Mouse (Mus musculus) C2C12 (cell line): ENCODE measurements around the gene Nprl3. TPM values are rescaled to one million over a fixed set of nuclear protein-coding genes. Genes with fewer than 3 reads are reported as not detected.

Experiments used
- H3K27me3 ChIP-seq: one replicate; pipeline ENCODE4 v1.6.1; 2011; ENCODE audit not compliant: control insufficient read depth, insufficient read depth, insufficient read length
- H3K36me3 ChIP-seq: one replicate; pipeline ENCODE4 v1.6.1; 2011; ENCODE audit not compliant: control insufficient read depth, insufficient read depth
- H3K4me3 ChIP-seq: one replicate; pipeline ENCODE4 v1.5.1; 2011; ENCODE audit warnings: mild to moderate bottlenecking, control low read depth; ENCODE audit not compliant: poor library complexity, insufficient read depth, severe bottlenecking
- H3K79me2 ChIP-seq: one replicate; pipeline ENCODE4 v1.6.1; 2011; ENCODE audit not compliant: control insufficient read depth, insufficient read depth
- H3K79me3 ChIP-seq: one replicate; pipeline ENCODE4 v1.6.1; 2011; ENCODE audit warnings: low read depth, control low read depth
- H3ac ChIP-seq: one replicate; pipeline ENCODE3; 2011; ENCODE audit warnings: low read depth; ENCODE audit not compliant: control insufficient read depth, insufficient read length
- CEBPB ChIP-seq: IDR thresholded peaks from one replicate; pipeline ENCODE4 v1.6.1; 2011; ENCODE audit warnings: low read depth, mild to moderate bottlenecking, control low read depth, moderate library complexity
- CTCF ChIP-seq: IDR thresholded peaks from one replicate; pipeline ENCODE4 v1.5.1; 2011; ENCODE audit not compliant: control insufficient read depth, insufficient read depth, insufficient read length
- FOSL1 ChIP-seq: IDR thresholded peaks from one replicate; pipeline ENCODE4 v1.8.0; 2011; ENCODE audit warnings: mild to moderate bottlenecking, low read length; ENCODE audit not compliant: poor library complexity, insufficient read depth, severe bottlenecking
- MAX ChIP-seq: IDR thresholded peaks from one replicate; pipeline ENCODE4 v1.6.1; 2011; ENCODE audit warnings: mild to moderate bottlenecking, control low read depth
- MYOD1 ChIP-seq: IDR thresholded peaks from one replicate; pipeline ENCODE4 v1.6.1; 2011; ENCODE audit warnings: low read depth; ENCODE audit not compliant: control insufficient read depth, insufficient read length
- MYOG ChIP-seq: IDR thresholded peaks from one replicate; pipeline ENCODE4 v1.6.1; 2011; ENCODE audit not compliant: control insufficient read depth, insufficient read length; ENCODE audit errors: extremely low read depth
- USF1 ChIP-seq: IDR thresholded peaks from one replicate; pipeline ENCODE4 v1.6.1; 2011; ENCODE audit warnings: low read depth, mild to moderate bottlenecking, control low read depth, moderate library complexity
- polyA plus RNA-seq: library from polyadenylated mRNA; unstranded; fragments of >200 nt; fragmentation: generic; extraction: Trizol; gene quantifications from one replicate; pipeline ENCODE4 v1.2.1, GENCODE M21; 2012; ENCODE audit warnings: missing spikeins

Nprl3 gene
- polyA plus RNA-seq, 1 experiment, result 34.0 TPM

DNA sequence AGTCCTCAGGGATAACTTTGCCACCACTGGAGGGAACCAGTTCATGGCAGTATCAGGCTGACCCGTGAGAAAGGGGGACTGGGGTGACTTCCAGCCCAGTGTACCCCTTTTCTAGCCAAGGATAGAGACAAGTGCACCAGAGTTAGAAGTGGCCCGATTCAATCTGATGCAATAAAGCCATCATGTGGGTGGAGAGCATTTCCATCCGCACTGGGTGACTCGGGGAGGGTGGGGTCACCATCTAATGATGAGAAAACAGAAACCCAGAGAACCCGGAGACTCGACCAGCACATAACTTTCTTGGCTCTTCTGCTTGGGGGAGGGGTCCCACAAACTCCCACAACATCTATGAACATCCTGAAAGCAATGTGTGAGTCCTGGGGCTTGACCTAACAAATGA, 70.8 kb downstream of the Nprl3 start:
- Histone ChIP-seq H3K79me2 (no peaks in the 10 kb centered on the region), H3K27me3 (peaks cover 36% of the 10 kb centered on the region), H3K79me3 (no peaks in the 10 kb centered on the region), H3K4me3 (no peak overlapping the region), H3ac (no peak overlapping the region), H3K36me3 (no peaks in the 10 kb centered on the region)
- TF ChIP-seq MYOG (no peak), USF1 (no peak), MAX (no peak), FOSL1 (no peak), CTCF (no peak), CEBPB (no peak), MYOD1 (no peak)

DNA sequence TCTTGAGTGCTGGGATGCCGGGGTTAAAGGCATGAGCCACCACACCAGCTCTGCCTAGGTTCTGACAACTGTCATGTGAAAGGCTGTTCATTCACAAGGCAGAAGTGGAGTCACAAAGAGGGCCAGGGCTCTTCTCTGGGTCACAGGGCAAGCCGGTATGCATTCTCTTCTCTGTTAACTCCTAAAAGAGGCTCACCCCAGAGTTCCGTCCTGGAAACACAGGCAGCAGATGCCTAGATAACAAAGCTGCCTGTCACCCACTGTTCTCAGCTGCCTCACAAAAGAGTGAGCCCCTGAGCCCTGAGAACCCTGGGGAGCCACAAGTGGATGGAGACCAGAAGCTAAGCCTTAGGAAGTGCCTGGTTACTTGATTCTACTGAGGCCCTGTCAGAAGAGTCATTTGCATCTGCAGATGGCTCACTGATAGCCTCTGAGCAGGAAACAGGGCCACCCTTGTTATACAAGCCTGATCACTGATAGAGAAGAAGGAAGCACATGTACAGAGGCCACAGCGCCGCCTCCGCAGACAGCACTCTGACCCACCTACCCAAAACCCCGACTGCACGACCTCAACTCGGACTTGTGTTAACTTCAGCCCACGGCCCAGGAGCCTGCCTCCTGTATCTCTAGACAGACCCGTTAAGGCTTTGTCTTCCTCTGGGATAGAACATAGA, 71.5 kb downstream of the Nprl3 start:
- Histone ChIP-seq H3K79me3 (no peaks in the 10 kb centered on the region), H3K79me2 (no peaks in the 10 kb centered on the region), H3K36me3 (no peaks in the 10 kb centered on the region), H3ac (no peak overlapping the region), H3K4me3 (no peak overlapping the region), H3K27me3 (peaks cover 36% of the 10 kb centered on the region)
- TF ChIP-seq MYOG, result no peak
- TF ChIP-seq MAX, result no peak
- TF ChIP-seq CTCF, result no peak
- no peak for TF ChIP-seq CEBPB
- TF ChIP-seq FOSL1, result no peak
- TF ChIP-seq MYOD1, result no peak
- no peak for TF ChIP-seq USF1

DNA sequence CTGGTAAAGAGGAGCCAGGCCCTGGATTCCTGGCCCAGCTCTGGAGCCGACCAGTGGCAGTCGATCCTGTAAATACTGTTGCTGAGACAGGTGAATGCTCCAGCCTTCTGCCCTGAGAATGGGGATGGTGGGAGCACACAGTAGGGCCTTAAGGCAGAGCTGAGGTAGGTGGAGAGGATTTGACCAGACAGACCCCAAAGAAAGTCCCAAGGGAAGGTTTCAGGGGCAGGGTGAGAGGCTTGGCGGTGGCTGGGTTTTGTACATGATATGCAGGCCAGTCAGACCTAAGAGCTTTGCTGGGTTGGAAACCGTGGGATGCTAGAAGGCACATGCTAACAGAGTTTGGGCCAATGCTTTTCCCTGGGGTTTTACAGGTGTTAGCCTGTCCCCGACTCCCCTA, 72.9 kb downstream of the Nprl3 start:
- Histone ChIP-seq H3K27me3 (peaks cover 43% of the 10 kb centered on the region), H3K36me3 (no peaks in the 10 kb centered on the region), H3K79me3 (no peaks in the 10 kb centered on the region), H3ac (no peak overlapping the region), H3K79me2 (no peaks in the 10 kb centered on the region), H3K4me3 (no peak overlapping the region)
- no peak for TF ChIP-seq CEBPB
- TF ChIP-seq MYOD1, result no peak
- TF ChIP-seq USF1, result no peak
- no peak for TF ChIP-seq CTCF
- TF ChIP-seq MAX, result no peak
- no peak for TF ChIP-seq FOSL1
- TF ChIP-seq MYOG, result no peak

DNA sequence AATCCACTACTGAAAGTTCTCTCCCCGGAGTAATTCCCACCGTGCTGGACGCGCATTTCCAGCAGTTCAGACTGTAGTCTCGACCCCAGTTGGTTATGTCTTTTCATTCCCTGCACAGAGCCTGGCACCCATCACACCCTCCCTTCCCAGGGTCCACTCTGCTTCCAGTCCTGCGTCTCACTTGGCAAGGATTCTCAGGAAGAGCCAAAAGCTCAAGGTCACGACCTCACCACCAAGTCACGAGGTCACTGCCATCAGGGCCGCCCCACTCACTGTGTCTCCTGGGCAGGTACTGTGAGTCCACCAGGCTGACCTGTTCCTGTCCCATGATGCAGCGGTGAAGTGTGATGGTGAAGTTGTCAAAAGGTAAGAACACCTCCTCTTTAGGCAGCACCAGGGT, 73.4 kb downstream of the Nprl3 start:
- H3K27me3 ChIP-seq, result peaks cover 44% of the 10 kb centered on the region
- H3ac ChIP-seq, result no peak overlapping the region
- no peaks in the 10 kb centered on the region for H3K79me2 ChIP-seq
- no peak overlapping the region for H3K4me3 ChIP-seq
- no peaks in the 10 kb centered on the region for H3K36me3 ChIP-seq
- H3K79me3 ChIP-seq, result no peaks in the 10 kb centered on the region
- TF ChIP-seq MAX (no peak), CTCF (no peak), FOSL1 (no peak), MYOG (no peak), CEBPB (no peak), USF1 (no peak), MYOD1 (no peak)

DNA sequence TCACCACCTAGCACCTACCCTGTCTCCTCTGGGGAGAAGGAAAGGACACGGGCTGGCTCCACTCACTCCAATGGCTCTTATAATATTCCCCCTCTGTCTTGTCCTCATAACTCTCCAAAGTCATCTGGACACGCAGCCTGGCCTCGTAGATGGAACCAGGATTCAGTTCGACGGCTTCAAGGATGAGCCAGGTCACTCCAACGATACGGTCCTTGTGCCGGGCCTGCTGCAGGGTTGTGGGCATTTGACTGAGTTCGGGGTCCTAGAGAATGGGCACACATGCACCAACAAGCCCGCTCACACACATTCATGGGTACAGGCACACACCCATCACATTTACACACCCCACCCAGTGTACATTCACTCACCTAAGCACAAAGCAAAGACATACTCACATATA, 74.4 kb downstream of the Nprl3 start:
- H3ac ChIP-seq, result no peak overlapping the region
- H3K4me3 ChIP-seq, result no peak overlapping the region
- H3K79me2 ChIP-seq, result no peaks in the 10 kb centered on the region
- peaks cover 46% of the 10 kb centered on the region for H3K27me3 ChIP-seq
- no peak for TF ChIP-seq MYOD1
- no peak for TF ChIP-seq CTCF
- no peak for TF ChIP-seq MYOG
- TF ChIP-seq FOSL1, result no peak
- TF ChIP-seq USF1, result no peak
- no peak for TF ChIP-seq MAX
- no peak for TF ChIP-seq CEBPB
- no peaks in the 10 kb centered on the region for H3K36me3 ChIP-seq
- no peaks in the 10 kb centered on the region for H3K79me3 ChIP-seq

DNA sequence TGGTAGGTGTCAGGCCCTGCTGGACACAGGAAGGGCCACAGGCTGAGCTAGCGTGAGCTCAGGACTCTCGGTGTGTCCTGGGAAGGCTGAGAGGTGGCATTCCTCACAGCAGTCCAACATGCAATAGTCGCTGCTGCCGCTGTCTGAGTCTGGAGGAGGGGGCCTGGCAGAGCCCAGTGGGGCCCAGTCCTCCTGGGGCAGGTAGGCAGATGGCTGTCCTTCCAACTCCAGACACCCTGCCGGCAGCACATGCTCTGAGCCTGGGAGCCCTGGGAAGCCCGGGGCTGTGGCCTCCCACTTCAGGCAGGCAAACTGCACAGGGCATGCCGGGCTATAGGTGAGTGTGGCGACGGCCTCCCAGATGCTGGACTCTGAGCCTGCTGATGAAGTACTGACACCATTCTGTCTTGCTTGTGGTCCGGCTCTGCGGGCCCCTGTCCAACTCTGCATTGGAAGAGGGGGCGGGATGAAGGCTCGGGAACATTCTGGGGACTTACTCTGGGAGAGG, 76.8 kb downstream of the Nprl3 start:
- H3K36me3 ChIP-seq, result no peaks in the 10 kb centered on the region
- peaks cover 46% of the 10 kb centered on the region for H3K27me3 ChIP-seq
- TF ChIP-seq CEBPB, result no peak
- no peak for TF ChIP-seq FOSL1
- no peak for TF ChIP-seq MYOG
- TF ChIP-seq MYOD1, result no peak
- no peak for TF ChIP-seq CTCF
- no peak for TF ChIP-seq USF1
- no peak for TF ChIP-seq MAX
- no peaks in the 10 kb centered on the region for H3K79me2 ChIP-seq
- H3K79me3 ChIP-seq, result no peaks in the 10 kb centered on the region
- no peak overlapping the region for H3ac ChIP-seq
- no peak overlapping the region for H3K4me3 ChIP-seq
